Mouse (Mus musculus): ENCODE data around the gene Sectm1a. TPM values are rescaled to one million over a fixed set of nuclear protein-coding genes. Genes with fewer than 3 reads are reported as not detected.
"Not testable (repeated sequence)": the region's sequence is repeated elsewhere in the genome, so short reads cannot be mapped to it uniquely, and the experiment has no call there.

Gene Sectm1a
- polyA plus RNA-seq, 1 experiment from 2014 or later = 0.52 TPM

DNA sequence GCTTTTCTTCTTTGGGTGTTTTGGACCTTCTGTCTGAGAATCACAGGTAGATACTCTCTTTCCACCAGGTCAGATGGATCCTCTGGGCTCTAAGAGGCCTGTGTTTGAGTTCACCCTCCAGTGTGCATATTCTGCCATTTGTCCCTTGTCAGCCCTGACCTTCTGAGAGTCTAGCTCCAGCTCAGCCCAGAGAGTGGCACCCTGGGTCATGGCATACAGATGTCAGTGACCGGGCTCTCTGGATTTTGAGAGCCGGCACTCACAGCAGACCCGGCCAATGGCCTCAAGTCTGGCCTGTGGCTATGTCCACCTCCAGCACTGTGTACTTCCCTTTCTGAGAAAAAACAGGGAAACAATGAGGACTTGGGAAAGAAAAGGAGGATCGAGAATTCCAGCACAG lies 21.5 kb downstream of the Sectm1a start:
- H3K27me3 ChIP-seq = no peaks in the 10 kb centered on the region
- no peak overlapping the region for H3K27ac ChIP-seq
- H3K36me3 ChIP-seq = no peaks in the 10 kb centered on the region
- no peaks in the 10 kb centered on the region for H3K4me1 ChIP-seq
- H3K9ac ChIP-seq = no peak overlapping the region
- H3K4me2 ChIP-seq = no peak overlapping the region
- WGBS = 80% methylated on average over 4 of the region's 4 CpGs
- no peaks in the 10 kb centered on the region for H3K9me3 ChIP-seq
- ATAC-seq (ENCODE audit: insufficient number of reproducible peaks, insufficient read depth, low FRiP score, low TSS enrichment, low read depth) = no peak
- H3K4me3 ChIP-seq = no peak overlapping the region

DNA sequence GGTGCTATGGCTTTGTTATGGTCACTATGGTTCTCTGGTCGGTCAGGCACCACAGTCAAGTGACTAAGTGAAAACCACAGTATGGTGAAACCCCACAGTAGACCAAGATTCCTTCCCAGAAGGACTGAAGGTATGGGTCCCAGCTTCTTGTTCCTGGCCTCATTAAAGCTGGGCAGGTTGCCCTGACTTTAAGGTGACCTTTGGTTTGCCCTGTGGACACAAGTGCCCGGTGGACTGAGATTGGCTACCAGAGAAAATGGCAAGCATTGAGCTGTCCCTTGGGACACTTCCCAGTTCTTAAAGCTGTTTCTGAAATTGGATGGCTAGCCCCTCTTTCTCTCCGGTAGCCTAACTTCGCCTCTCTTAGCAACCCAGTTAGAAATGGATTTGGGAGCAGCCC lies 22.1 kb downstream of the Sectm1a start:
- H3K9ac ChIP-seq = no peak overlapping the region
- WGBS = 82% methylated on average over 4 of the region's 4 CpGs
- H3K36me3 ChIP-seq = no peaks in the 10 kb centered on the region
- H3K9me3 ChIP-seq = no peaks in the 10 kb centered on the region
- H3K27ac ChIP-seq = no peak overlapping the region
- H3K27me3 ChIP-seq = no peaks in the 10 kb centered on the region
- ATAC-seq (ENCODE audit: insufficient number of reproducible peaks, insufficient read depth, low FRiP score, low TSS enrichment, low read depth) = no peak
- H3K4me2 ChIP-seq = no peak overlapping the region
- no peak overlapping the region for H3K4me3 ChIP-seq
- no peaks in the 10 kb centered on the region for H3K4me1 ChIP-seq

DNA sequence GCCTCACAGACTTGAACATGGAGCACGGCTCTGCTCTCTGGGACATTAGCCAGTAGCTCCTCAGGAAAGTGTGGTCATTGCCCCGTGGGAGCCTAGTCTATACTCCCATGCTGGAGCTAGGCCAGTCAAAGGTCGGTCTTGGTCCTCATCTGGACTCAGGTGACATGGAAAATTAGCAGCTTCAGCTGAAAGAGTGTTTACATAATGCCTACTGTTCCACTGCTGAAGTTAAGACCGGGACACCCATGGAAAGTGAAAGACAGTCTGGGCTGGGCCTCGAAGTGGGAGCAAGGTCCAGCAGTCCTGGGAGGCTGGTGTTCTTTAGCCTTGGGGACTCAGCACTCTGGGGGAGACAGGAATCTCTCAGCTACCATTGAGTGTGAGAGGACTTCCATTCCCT lies 22.9 kb downstream of the Sectm1a start:
- H3K4me2 ChIP-seq = no peak overlapping the region
- H3K27me3 ChIP-seq = no peaks in the 10 kb centered on the region
- no peak overlapping the region for H3K27ac ChIP-seq
- H3K9me3 ChIP-seq = no peaks in the 10 kb centered on the region
- no peak overlapping the region for H3K9ac ChIP-seq
- peaks cover 3% of the 10 kb centered on the region; the same call in 1 of the 2 replicates for H3K4me1 ChIP-seq
- no peaks in the 10 kb centered on the region for H3K36me3 ChIP-seq
- 83% methylated on average over 5 of the region's 5 CpGs for WGBS
- no peak for ATAC-seq (ENCODE audit: insufficient number of reproducible peaks, insufficient read depth, low FRiP score, low TSS enrichment, low read depth)
- no peak overlapping the region for H3K4me3 ChIP-seq

DNA sequence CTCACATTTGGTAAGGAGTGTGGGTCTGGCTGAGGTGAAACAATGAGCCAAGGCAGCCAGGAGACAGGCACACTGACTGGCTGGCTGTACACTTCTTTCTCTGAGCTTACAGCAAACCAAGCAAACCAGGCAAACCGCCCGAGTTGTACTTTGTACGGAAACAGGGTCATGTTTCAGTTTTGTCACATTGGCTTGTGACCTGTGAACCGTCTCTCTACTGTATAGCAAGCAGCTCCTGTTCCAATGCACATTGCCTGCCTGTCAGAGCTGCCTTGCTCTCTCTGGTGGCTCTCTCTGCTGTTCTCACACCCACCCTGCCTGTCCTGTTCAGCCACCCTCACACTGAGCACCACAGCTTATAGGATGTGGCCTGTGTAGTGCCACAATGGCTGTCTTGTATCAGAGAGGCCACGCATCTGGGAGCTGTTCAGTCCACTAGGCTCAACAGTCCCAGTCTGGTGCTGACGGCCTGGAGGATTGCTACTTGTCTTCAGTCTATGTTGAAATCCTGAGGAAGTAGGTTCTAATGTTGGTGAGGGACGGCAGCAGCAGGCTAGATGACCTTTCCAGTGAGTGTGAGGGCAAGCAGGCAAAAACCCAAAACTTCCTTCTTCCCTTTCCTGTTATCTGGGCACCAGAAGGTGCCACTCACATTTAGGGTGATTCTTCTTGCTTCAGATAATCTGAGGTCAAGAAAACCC lies 24.3 kb downstream of the Sectm1a start:
- 40% methylated on average over 7 of the region's 7 CpGs for WGBS
- peaks cover 3% of the 10 kb centered on the region; the same call in 1 of the 2 replicates for H3K4me1 ChIP-seq
- H3K27me3 ChIP-seq = no peaks in the 10 kb centered on the region
- H3K27ac ChIP-seq = no peak overlapping the region
- H3K4me3 ChIP-seq = no peak overlapping the region
- no peak overlapping the region for H3K4me2 ChIP-seq
- H3K9ac ChIP-seq = no peak overlapping the region
- no peaks in the 10 kb centered on the region for H3K9me3 ChIP-seq
- H3K36me3 ChIP-seq = no peaks in the 10 kb centered on the region
- no peak for ATAC-seq (ENCODE audit: insufficient number of reproducible peaks, insufficient read depth, low FRiP score, low TSS enrichment, low read depth)

DNA sequence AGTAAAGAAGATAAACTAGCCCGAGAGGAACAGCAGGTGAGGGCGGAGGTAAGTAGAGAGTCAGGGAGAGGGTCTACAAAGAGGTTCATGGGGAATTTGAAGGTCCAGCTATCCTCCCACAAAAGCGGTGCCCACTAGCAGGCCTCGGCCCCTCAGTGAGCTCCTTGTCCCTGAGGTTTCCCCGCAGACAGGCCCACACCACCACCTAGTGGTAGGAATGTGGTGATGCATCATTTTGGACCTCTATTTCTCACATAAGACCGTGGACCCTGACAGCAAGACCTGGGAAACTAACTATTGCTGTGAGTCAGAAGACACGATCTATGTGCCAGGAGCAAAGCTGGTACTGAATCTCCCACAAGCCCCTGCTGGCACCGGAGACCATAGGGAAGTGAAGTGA lies 27.5 kb downstream of the Sectm1a start:
- Histone ChIP-seq H3K4me2 (no peak overlapping the region), H3K36me3 (no peaks in the 10 kb centered on the region), H3K4me3 (no peak overlapping the region), H3K9ac (no peak overlapping the region), H3K27ac (no peak overlapping the region), H3K27me3 (no peaks in the 10 kb centered on the region), H3K9me3 (no peaks in the 10 kb centered on the region), H3K4me1 (peaks cover 3% of the 10 kb centered on the region; the same call in 1 of the 2 replicates)
- WGBS = 14% methylated on average over 8 of the region's 8 CpGs
- no peak for ATAC-seq (ENCODE audit: insufficient number of reproducible peaks, insufficient read depth, low FRiP score, low TSS enrichment, low read depth)

GRCm38 (mm10) chr11:121052387-121052786 lies 28.6 kb downstream of the Sectm1a start:
- WGBS = 66% methylated on average over 4 of the region's 4 CpGs

GRCm38 (mm10) chr11:121051793-121052192 lies 29.2 kb downstream of the Sectm1a start:
- Histone ChIP-seq H3K4me1 (peaks cover 3% of the 10 kb centered on the region; the same call in 1 of the 2 replicates), H3K4me2 (no peak overlapping the region), H3K4me3 (no peak overlapping the region), H3K27me3 (no peaks in the 10 kb centered on the region), H3K9me3 (no peaks in the 10 kb centered on the region), H3K27ac (no peak overlapping the region), H3K9ac (no peak overlapping the region), H3K36me3 (no peaks in the 10 kb centered on the region)
- 55% methylated on average over 1 of the region's 1 CpGs for WGBS
- ATAC-seq (ENCODE audit: insufficient number of reproducible peaks, insufficient read depth, low FRiP score, low TSS enrichment, low read depth) = no peak

More at GRCm38 (mm10) chr11:121052387-121052786, 28.6 kb downstream of the Sectm1a start:
- Histone ChIP-seq H3K9ac (no peak overlapping the region), H3K27me3 (no peaks in the 10 kb centered on the region), H3K36me3 (no peaks in the 10 kb centered on the region), H3K9me3 (no peaks in the 10 kb centered on the region), H3K4me2 (no peak overlapping the region), H3K4me3 (no peak overlapping the region), H3K4me1 (peaks cover 3% of the 10 kb centered on the region; the same call in 1 of the 2 replicates), H3K27ac (no peak overlapping the region)
- no peak for ATAC-seq (ENCODE audit: insufficient number of reproducible peaks, insufficient read depth, low FRiP score, low TSS enrichment, low read depth)

DNA sequence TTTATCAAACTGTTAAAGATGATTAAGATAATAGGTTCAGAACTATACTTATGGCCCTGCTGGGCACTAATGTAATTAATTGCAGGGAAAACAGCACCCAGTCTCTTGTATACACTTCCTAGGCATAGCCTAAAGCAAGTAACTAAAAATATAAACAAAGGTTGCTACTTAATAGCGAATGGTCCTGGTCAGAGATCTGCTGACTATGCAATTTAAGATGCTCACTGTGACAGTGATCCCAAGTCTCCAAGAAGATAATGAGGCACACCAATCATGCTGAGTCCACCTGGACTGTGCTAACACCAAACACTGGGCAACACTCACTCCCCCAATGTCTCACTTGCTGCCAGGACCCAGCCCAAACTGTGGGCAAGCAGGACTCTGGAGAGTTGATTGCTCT lies 31.2 kb downstream of the Sectm1a start:
- Histone ChIP-seq H3K4me3 (no peak overlapping the region), H3K4me1 (peaks cover 3% of the 10 kb centered on the region; the same call in 1 of the 2 replicates), H3K9me3 (no peaks in the 10 kb centered on the region), H3K27me3 (no peaks in the 10 kb centered on the region), H3K36me3 (no peaks in the 10 kb centered on the region), H3K27ac (no peak overlapping the region), H3K4me2 (no peak overlapping the region), H3K9ac (no peak overlapping the region)
- 42% methylated on average over 1 of the region's 1 CpGs for WGBS
- ATAC-seq (ENCODE audit: insufficient number of reproducible peaks, insufficient read depth, low FRiP score, low TSS enrichment, low read depth) = no peak

DNA sequence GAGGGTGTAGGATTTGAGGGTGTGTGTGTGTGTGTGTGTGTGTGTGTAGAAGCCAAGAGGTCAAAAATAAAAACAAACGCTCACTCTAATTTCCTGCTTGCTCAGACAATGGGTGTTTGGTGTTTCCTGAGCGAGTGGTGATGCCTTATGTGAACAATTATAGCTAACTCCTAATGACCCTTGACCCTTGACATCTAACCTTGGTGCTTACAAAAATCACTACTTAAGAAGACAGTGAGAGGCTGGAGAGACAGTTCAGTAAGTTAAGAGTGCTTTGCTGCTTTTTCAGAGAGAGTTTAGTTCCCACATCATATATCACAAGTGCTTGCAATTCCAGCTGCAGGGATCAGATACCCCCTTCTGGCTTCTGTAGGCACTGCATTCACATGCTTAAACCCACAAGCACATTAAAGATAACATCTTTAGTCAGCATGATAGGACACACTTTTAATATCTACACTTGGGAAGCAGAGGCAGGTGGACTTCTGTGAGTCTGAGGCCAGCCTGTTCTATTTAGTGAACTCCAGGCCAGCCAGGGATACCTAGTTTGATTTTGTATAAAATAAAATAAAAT lies 33.1 kb downstream of the Sectm1a start:
- Histone ChIP-seq H3K9me3 (no peaks in the 10 kb centered on the region), H3K4me2 (no peak overlapping the region), H3K27me3 (no peaks in the 10 kb centered on the region; the same call in 1 of the 2 replicates), H3K9ac (no peak overlapping the region), H3K27ac (no peak overlapping the region), H3K4me1 (no peaks in the 10 kb centered on the region), H3K36me3 (no peaks in the 10 kb centered on the region), H3K4me3 (no peak overlapping the region)
- no peak for ATAC-seq (ENCODE audit: insufficient number of reproducible peaks, insufficient read depth, low FRiP score, low TSS enrichment, low read depth)
- WGBS = 42% methylated on average over 2 of the region's 2 CpGs

DNA sequence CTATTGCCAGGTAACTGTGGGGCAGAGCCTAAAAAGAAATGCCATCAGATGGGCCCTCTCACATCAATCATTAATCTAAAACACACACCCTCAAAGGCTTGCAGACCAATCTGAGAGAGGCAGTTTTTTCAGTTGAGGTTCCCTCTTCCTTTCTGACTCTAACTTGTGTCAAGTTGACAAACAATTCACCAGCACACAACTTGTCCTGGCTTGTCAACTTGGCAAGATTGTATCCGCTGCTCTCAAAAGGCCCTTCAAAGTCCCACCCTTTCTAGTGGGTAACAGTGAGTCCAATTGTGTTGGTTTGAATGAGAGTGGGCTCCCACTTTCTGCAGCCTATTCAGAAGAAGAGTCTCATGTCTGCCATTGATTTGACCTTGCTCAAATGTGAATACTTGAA lies 35.7 kb downstream of the Sectm1a start:
- no peak overlapping the region for H3K4me2 ChIP-seq

DNA sequence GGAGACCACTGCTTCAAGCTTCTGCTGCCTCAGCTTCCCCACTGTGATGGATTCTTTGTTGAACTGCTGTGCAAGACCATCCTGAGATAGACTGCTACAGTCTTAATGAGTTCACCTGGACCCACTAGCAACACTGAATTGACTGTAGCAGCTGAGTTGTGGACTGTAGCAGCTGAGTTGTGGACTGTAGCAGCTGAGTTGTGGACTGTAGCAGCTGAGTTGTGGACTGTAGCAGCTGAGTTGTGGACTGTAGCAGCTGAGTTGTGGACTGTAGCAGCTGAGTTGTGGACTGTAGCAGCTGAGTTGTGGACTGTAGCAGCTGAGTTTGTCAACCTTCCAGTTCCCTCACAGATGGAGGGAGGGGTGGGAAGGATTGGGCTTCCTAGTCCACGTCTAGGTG lies 38.0 kb downstream of the Sectm1a start:
- H3K4me2 ChIP-seq; ATAC-seq (ENCODE audit: insufficient number of reproducible peaks, insufficient read depth, low FRiP score, low TSS enrichment, low read depth); H3K9me3 ChIP-seq; H3K4me3 ChIP-seq; H3K9ac ChIP-seq; H3K27ac ChIP-seq; H3K27me3 ChIP-seq; H3K36me3 ChIP-seq; H3K4me1 ChIP-seq: not testable (repeated sequence)
- WGBS = 59% methylated on average over 1 of the region's 1 CpGs

More for the DNA sequence above, 35.7 kb downstream of the Sectm1a start:
- no peak overlapping the region for H3K4me3 ChIP-seq
- no peaks in the 10 kb centered on the region for H3K4me1 ChIP-seq
- H3K9ac ChIP-seq = no peak overlapping the region
- no peaks in the 10 kb centered on the region; the same call in 1 of the 2 replicates for H3K27me3 ChIP-seq
- H3K27ac ChIP-seq = no peak overlapping the region
- H3K36me3 ChIP-seq = no peaks in the 10 kb centered on the region
- no peaks in the 10 kb centered on the region for H3K9me3 ChIP-seq
- ATAC-seq (ENCODE audit: insufficient number of reproducible peaks, insufficient read depth, low FRiP score, low TSS enrichment, low read depth) = no peak
- 70% methylated on average over 1 of the region's 1 CpGs for WGBS

GRCm38 (mm10) chr11:121042480-121042879 lies 38.5 kb downstream of the Sectm1a start:
- H3K9ac ChIP-seq = no peak overlapping the region
- no peaks in the 10 kb centered on the region for H3K36me3 ChIP-seq
- no peak for ATAC-seq (ENCODE audit: insufficient number of reproducible peaks, insufficient read depth, low FRiP score, low TSS enrichment, low read depth)
- H3K4me2 ChIP-seq = no peak overlapping the region
- no peak overlapping the region for H3K4me3 ChIP-seq
- H3K4me1 ChIP-seq = no peaks in the 10 kb centered on the region
- no peaks in the 10 kb centered on the region; the same call in 1 of the 2 replicates for H3K27me3 ChIP-seq
- H3K27ac ChIP-seq = no peak overlapping the region
- WGBS = 66% methylated on average over 4 of the region's 4 CpGs
- no peaks in the 10 kb centered on the region for H3K9me3 ChIP-seq
